ENCODE assay signal across 17 mouse cellular contexts in genomic region chr17:29435345-29436006, GRCm38 (mm10). TPM values are rescaled to one million over a fixed set of nuclear protein-coding genes. Genes with fewer than 3 reads are reported as not detected.
DNase-seq lines count a peak whose midpoint lies in the region; ATAC-seq and TF ChIP-seq lines count a peak whose summit lies in the region.
"Had no signal": no experiment of that assay in that cellular context is flagged by ENCODE, and none has a peak within 500 bp of the region (broad histone marks: within the 10 kb centered on the region; RNA-seq: fewer than 3 reads in every experiment).

No protein-coding gene starts in this region.

- TF ChIP-seq CTCF in gastrocnemius, adult 2 months (IDR thresholded peaks at IDR 0.05) = no peak
- no peak for TF ChIP-seq CTCF in liver, embryonic 14.5 days (IDR thresholded peaks at IDR 0.05; ENCODE audit: low read depth)

- H3K4me1 ChIP-seq in liver, embryonic 14.5 days (replicated peaks; ENCODE audit: control insufficient read depth in 2 of 2, insufficient read depth in 2 of 2, low read length in 1 of 2) = peaks cover 60 to 73% of the 10 kb centered on the region in 2 experiments

- no peak for ATAC-seq in liver, embryonic 14.5 days (ENCODE audit: insufficient read depth)
- ATAC-seq: forebrain, embryonic 16.5 days; intestine, embryonic 15.5 days had no signal

- intact Hi-C loops in gastrocnemius, adult 2 months (cut with DNase I) = no loop called here

- H3K36me3 ChIP-seq in liver, embryonic 14.5 days (replicated peaks; ENCODE audit: control insufficient read depth, insufficient read depth, low read depth) = no peaks in the 10 kb centered on the region
- no peaks in the 10 kb centered on the region for H3K36me3 ChIP-seq in splenic B cell, adult 2 months (ENCODE audit: control insufficient read depth, insufficient read depth, low read length, poor library complexity, severe bottlenecking)
- H3K36me3 ChIP-seq: embryonic facial prominence, embryonic 12.5 days; intestine, embryonic 15.5 days had no signal

- H3K4me3 ChIP-seq in gastrocnemius, adult 2 months = no peak overlapping the region
- no peak overlapping the region for H3K4me3 ChIP-seq in liver, embryonic 14.5 days (ENCODE audit: insufficient read depth in 1 of 2, low read depth in 2 of 2, low read length in 2 of 2)
- H3K4me3 ChIP-seq: embryonic facial prominence, embryonic 12.5 days; intestine, embryonic 15.5 days; left cerebral cortex, adult 2 months had no signal

- no peaks in the 10 kb centered on the region for H3K9me3 ChIP-seq in liver, embryonic 14.5 days (ENCODE audit: control insufficient read depth, low read length)
- H3K9me3 ChIP-seq: embryonic facial prominence, embryonic 12.5 days; intestine, embryonic 15.5 days had no signal

- 84% methylated on average over 9 of the region's 9 CpGs for WGBS in liver, embryonic 14.5 days (ENCODE audit: insufficient replicate concordance)

- DNase-seq in gastrocnemius, adult 2 months = no peak
- DNase-seq in gastrocnemius, adult 8-10 months (ENCODE audit: low spot score in 2 of 2) = no peak
- peak; percentile 53 for DNase-seq in lung, postnatal 36 days
- DNase-seq in lung, postnatal 25 days (ENCODE audit: low spot score) = no peak
- DNase-seq in liver, embryonic 14.5 days (ENCODE audit: low read depth in 3 of 3, low spot score in 3 of 3) = no peak
- peak; percentile 45 for DNase-seq in splenic B cell, adult 2 months (ENCODE audit: low read depth, low spot score)
- DNase-seq in cerebellum, adult 9-10 months = no peak
- DNase-seq in adipocyte (ENCODE audit: low spot score) = no peak
- DNase-seq: cerebellum, postnatal 10 days; gastrocnemius, postnatal 25 days; heart, postnatal 36 days; kidney, postnatal 4 days; thymus, adult 2 months had no signal

- H3K27ac ChIP-seq in gastrocnemius, adult 2 months = peak overlapping the region; percentile 8; the same call in 1 of the 2 replicates
- H3K27ac ChIP-seq in liver, embryonic 14.5 days = peak overlapping the region; percentile 100
- H3K27ac ChIP-seq: embryonic facial prominence, embryonic 12.5 days; intestine, embryonic 15.5 days; left cerebral cortex, adult 2 months had no signal

- H3K9ac ChIP-seq in liver, embryonic 14.5 days (replicated peaks) = peak overlapping the region; percentile 95
- H3K9ac ChIP-seq: embryonic facial prominence, embryonic 12.5 days; intestine, embryonic 15.5 days had no signal

- peak overlapping the region; percentile 89; the same call in 1 of the 2 replicates for H3K4me2 ChIP-seq in liver, embryonic 14.5 days (ENCODE audit: low read depth)
- H3K4me2 ChIP-seq: embryonic facial prominence, embryonic 12.5 days; intestine, embryonic 15.5 days had no signal

- H3K27me3 ChIP-seq in liver, embryonic 14.5 days (ENCODE audit: control insufficient read depth, insufficient read depth, low read length) = no peaks in the 10 kb centered on the region
- H3K27me3 ChIP-seq in splenic B cell, adult 2 months (ENCODE audit: control insufficient read depth, insufficient read depth, low read length, poor library complexity, severe bottlenecking) = no peaks in the 10 kb centered on the region
- H3K27me3 ChIP-seq: embryonic facial prominence, embryonic 12.5 days; intestine, embryonic 15.5 days had no signal

- no peak for TF ChIP-seq EP300 in liver, embryonic 14.5 days (IDR thresholded peaks at IDR 0.05; ENCODE audit: low read depth)

RNA-seq across cellular contexts. Expression of gene Pim1, which starts 55.1 kb away (rescaled TPM):
- 10 to 100 TPM; 13.8 to 35.2 TPM for total RNA-seq in gastrocnemius, adult 2 months (2021)
- 10 to 100 TPM in 2 of 4 experiments, 1 to 10 TPM in 2; 8.6 to 18.9 (median 11.3) TPM for total RNA-seq in gastrocnemius, adult 8-10 months (2022)
- polyA plus RNA-seq in liver, embryonic 14.5 days (2012; rRNA removed) = 61.4 and 64.5 TPM in 2 replicates
- polyA plus RNA-seq in liver, embryonic 14.5 days (2014; fragmentation: Nextera tagmentation; extraction: Ambion mirVana) = 60.4 and 69.9 TPM in 2 replicates

Comparison
In these comparisons a context has a peak if more than half of its experiments do, and no peak if none do; other contexts are left out.
1. DNase-seq: peak in lung, postnatal 36 days (single experiment) and splenic B cell, adult 2 months (single experiment); none in gastrocnemius, adult 2 months (single experiment), gastrocnemius, adult 8-10 months (0 of 2), lung, postnatal 25 days (single experiment), liver, embryonic 14.5 days (0 of 3), cerebellum, adult 9-10 months (single experiment) and adipocyte (single experiment).